Mouse (Mus musculus): ENCODE measurements around the gene Appl2. TPM values are rescaled to one million over a fixed set of nuclear protein-coding genes. Genes with fewer than 3 reads are reported as not detected.

Appl2 gene
- 27.5 and 28.3 TPM in 2 replicates for polyA plus RNA-seq (2015; fragmentation: Nextera tagmentation; extraction: Ambion mirVana)

GRCm38 (mm10) chr10:83648131-83649020 is at the start of gene Appl2:
TSS of gene Appl2 (minus strand) at chr10:83648738.
- TF ChIP-seq CTCF (IDR thresholded peaks at IDR 0.05; ENCODE audit: low read depth) = peak; percentile 47; the same call in 1 of the 2 replicates
- H3K4me2 ChIP-seq (replicated peaks; ENCODE audit: low read depth) = peak within 1 kb of the TSS; percentile 82
- H3K27me3 ChIP-seq (replicated peaks; ENCODE audit: control insufficient read depth, insufficient read depth, low read length) = no peaks in the 10 kb centered on the region
- H3K27ac ChIP-seq (ENCODE audit: low read depth, low read length) = peak within 1 kb of the TSS; percentile 92
- 0 out of 2 replicates have a peak, but pooled peaks cover 4% of the 10 kb centered on the region for H3K36me3 ChIP-seq (ENCODE audit: control insufficient read depth, insufficient read depth)
- peak; percentile 88 for ATAC-seq
- peak within 1 kb of the TSS; percentile 87 for H3K4me3 ChIP-seq (ENCODE audit: low read depth, low read length)
- H3K9ac ChIP-seq (ENCODE audit: low read depth, low read length) = peak within 1 kb of the TSS; percentile 83
- under 1% methylated on average over 52 of the region's 59 CpGs for WGBS
- no peaks in the 10 kb centered on the region for H3K9me3 ChIP-seq (ENCODE audit: control insufficient read depth)
- H3K4me1 ChIP-seq (replicated peaks; ENCODE audit: control insufficient read depth, insufficient read depth, low read length) = peaks cover 13% of the 10 kb centered on the region; the same call in 1 of the 2 replicates

- H3K4me2 ChIP-seq (replicated peaks; ENCODE audit: low read depth) = no peak overlapping the region
- no peak overlapping the region for H3K27ac ChIP-seq (ENCODE audit: low read depth, low read length)
- no peak for TF ChIP-seq CTCF (IDR thresholded peaks at IDR 0.05; ENCODE audit: low read depth)
- H3K36me3 ChIP-seq (ENCODE audit: control insufficient read depth, insufficient read depth) = no peaks in the 10 kb centered on the region
- no peak for ATAC-seq
- H3K9me3 ChIP-seq (ENCODE audit: control insufficient read depth) = no peaks in the 10 kb centered on the region
- 87% methylated on average over 4 of the region's 4 CpGs for WGBS
- H3K4me3 ChIP-seq (ENCODE audit: low read depth, low read length) = no peak overlapping the region
- H3K9ac ChIP-seq (ENCODE audit: low read depth, low read length) = no peak overlapping the region
- no peaks in the 10 kb centered on the region for H3K4me1 ChIP-seq (replicated peaks; ENCODE audit: control insufficient read depth, insufficient read depth, low read length)
- no peaks in the 10 kb centered on the region for H3K27me3 ChIP-seq (replicated peaks; ENCODE audit: control insufficient read depth, insufficient read depth, low read length)
These were observed 47.7 kb upstream of the Appl2 start for GRCm38 (mm10) chr10:83696226-83696625.

- no peak overlapping the region for H3K4me3 ChIP-seq (ENCODE audit: low read depth, low read length)
- H3K27me3 ChIP-seq (replicated peaks; ENCODE audit: control insufficient read depth, insufficient read depth, low read length) = no peaks in the 10 kb centered on the region
- H3K4me2 ChIP-seq (replicated peaks; ENCODE audit: low read depth) = peak overlapping the region; percentile 30
- no peak for TF ChIP-seq CTCF (IDR thresholded peaks at IDR 0.05; ENCODE audit: low read depth)
- H3K9ac ChIP-seq (ENCODE audit: low read depth, low read length) = no peak overlapping the region
- peak; percentile 95 for ATAC-seq
- H3K27ac ChIP-seq (ENCODE audit: low read depth, low read length) = peak overlapping the region; percentile 54
- no peaks in the 10 kb centered on the region for H3K9me3 ChIP-seq (ENCODE audit: control insufficient read depth)
- 45% methylated on average over 11 of the region's 11 CpGs for WGBS
- H3K36me3 ChIP-seq (ENCODE audit: control insufficient read depth, insufficient read depth) = no peaks in the 10 kb centered on the region
- no peaks in the 10 kb centered on the region for H3K4me1 ChIP-seq (replicated peaks; ENCODE audit: control insufficient read depth, insufficient read depth, low read length)
These were observed 43.8 kb upstream of the Appl2 start for GRCm38 (mm10) chr10:83692175-83692895.

DNA sequence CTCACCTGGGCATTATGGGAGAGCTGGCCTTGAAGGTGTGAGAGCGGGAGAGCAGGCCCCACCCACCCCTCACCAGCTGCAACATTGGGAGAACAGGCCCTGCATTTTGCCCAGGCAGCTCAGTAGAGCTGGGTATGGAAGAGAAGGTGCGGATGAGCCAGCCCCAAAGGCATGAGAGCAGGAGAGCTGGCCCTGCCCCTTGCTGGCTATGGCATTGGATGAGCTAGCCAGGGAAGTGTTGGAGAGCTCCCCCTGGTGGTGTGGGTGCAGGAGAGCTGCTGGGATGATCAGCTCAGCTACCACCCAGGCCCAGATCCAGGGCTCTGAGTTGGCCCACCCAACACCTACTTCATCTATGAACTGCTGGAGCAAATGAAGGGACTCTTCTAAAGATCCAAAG is 39.7 kb upstream of the Appl2 start:
- Histone ChIP-seq H3K27me3 (replicated peaks; ENCODE audit: control insufficient read depth, insufficient read depth, low read length) (no peaks in the 10 kb centered on the region), H3K4me2 (replicated peaks; ENCODE audit: low read depth) (no peak overlapping the region), H3K27ac (ENCODE audit: low read depth, low read length) (no peak overlapping the region), H3K9ac (ENCODE audit: low read depth, low read length) (no peak overlapping the region), H3K36me3 (ENCODE audit: control insufficient read depth, insufficient read depth) (no peaks in the 10 kb centered on the region), H3K4me3 (ENCODE audit: low read depth, low read length) (no peak overlapping the region), H3K4me1 (replicated peaks; ENCODE audit: control insufficient read depth, insufficient read depth, low read length) (no peaks in the 10 kb centered on the region), H3K9me3 (ENCODE audit: control insufficient read depth) (no peaks in the 10 kb centered on the region)
- no peak for ATAC-seq
- TF ChIP-seq CTCF (IDR thresholded peaks at IDR 0.05; ENCODE audit: low read depth) = peak; percentile 43
- WGBS = 100% methylated on average over 2 of the region's 2 CpGs

GRCm38 (mm10) chr10:83681334-83681733 is 32.8 kb upstream of the Appl2 start:
- Histone ChIP-seq H3K4me2 (replicated peaks; ENCODE audit: low read depth) (no peak overlapping the region), H3K4me1 (replicated peaks; ENCODE audit: control insufficient read depth, insufficient read depth, low read length) (0 out of 2 replicates have a peak, but pooled peaks cover 3% of the 10 kb centered on the region), H3K9ac (ENCODE audit: low read depth, low read length) (no peak overlapping the region), H3K9me3 (ENCODE audit: control insufficient read depth) (no peaks in the 10 kb centered on the region), H3K4me3 (ENCODE audit: low read depth, low read length) (no peak overlapping the region), H3K36me3 (ENCODE audit: control insufficient read depth, insufficient read depth) (no peaks in the 10 kb centered on the region), H3K27me3 (replicated peaks; ENCODE audit: control insufficient read depth, insufficient read depth, low read length) (no peaks in the 10 kb centered on the region), H3K27ac (ENCODE audit: low read depth, low read length) (no peak overlapping the region)
- TF ChIP-seq CTCF (IDR thresholded peaks at IDR 0.05; ENCODE audit: low read depth) = no peak
- no peak for ATAC-seq
- WGBS = 85% methylated on average over 12 of the region's 12 CpGs

- no peak for TF ChIP-seq CTCF (IDR thresholded peaks at IDR 0.05; ENCODE audit: low read depth)
- Histone ChIP-seq H3K4me3 (ENCODE audit: low read depth, low read length) (no peak overlapping the region), H3K27ac (ENCODE audit: low read depth, low read length) (no peak overlapping the region), H3K4me1 (replicated peaks; ENCODE audit: control insufficient read depth, insufficient read depth, low read length) (no peaks in the 10 kb centered on the region), H3K4me2 (replicated peaks; ENCODE audit: low read depth) (no peak overlapping the region), H3K9ac (ENCODE audit: low read depth, low read length) (no peak overlapping the region), H3K27me3 (replicated peaks; ENCODE audit: control insufficient read depth, insufficient read depth, low read length) (no peaks in the 10 kb centered on the region), H3K9me3 (ENCODE audit: control insufficient read depth) (no peaks in the 10 kb centered on the region), H3K36me3 (ENCODE audit: control insufficient read depth, insufficient read depth) (no peaks in the 10 kb centered on the region)
- ATAC-seq = peak; percentile 41; the same call in 1 of the 2 replicates
- WGBS = 45% methylated on average over 4 of the region's 4 CpGs
These were observed 18.0 kb upstream of the Appl2 start for GRCm38 (mm10) chr10:83666556-83666955.

Measured in intestine, postnatal 0 days (tissue).